Mouse (Mus musculus): Measurements from ENCODE around the gene Ksr1.

The Ksr1 gene

GRCm38 (mm10) chr11:79125775-79126174 is 20.4 kb downstream of the Ksr1 start:
- no peak for DNase-seq (ENCODE audit: extremely low spot score, low spot score)

GRCm38 (mm10) chr11:79122556-79122955 is 23.7 kb downstream of the Ksr1 start:
- no peak for DNase-seq (ENCODE audit: extremely low spot score, low spot score)

DNA sequence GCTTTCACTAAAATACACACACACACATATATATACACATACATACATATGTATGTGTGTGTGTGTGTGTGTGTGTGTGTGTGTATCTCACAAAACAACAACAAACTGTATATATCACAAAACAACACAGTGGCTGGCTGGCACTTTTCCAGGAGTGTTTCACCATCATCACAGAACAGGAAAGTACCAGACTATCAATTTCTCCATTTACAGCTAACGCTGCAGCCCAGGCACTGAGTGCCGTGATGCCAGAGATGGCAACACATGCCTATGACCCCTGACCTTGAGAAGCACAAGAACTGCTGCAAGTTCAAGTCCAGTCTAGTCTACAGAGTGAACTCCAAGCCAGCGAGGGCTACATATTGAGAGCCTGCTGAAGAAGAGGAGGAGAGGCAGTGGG is 26.1 kb downstream of the Ksr1 start:
- DNase-seq (ENCODE audit: extremely low spot score, low spot score) = no peak

DNA sequence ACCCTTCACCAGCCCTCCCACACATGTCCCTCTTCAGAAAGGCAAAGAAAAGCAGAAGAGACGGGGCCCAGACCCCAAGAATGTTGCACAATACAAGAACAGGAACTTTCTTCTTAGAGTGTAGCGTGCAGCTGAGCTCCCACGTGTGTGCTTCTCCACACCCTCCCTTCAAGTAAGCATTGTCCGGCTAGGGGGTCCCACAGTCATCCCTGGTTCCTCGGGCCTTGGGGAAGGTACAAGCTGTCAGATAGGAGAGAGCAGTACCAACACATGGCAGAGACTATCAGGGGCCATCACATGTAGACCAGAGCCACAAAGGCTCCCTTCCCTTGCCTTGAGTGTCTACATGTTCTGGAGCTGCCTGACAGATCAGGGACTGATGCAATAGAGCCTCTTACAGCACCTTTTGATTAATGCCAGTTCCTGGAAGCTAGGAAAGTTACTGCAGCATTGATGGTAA is 27.3 kb downstream of the Ksr1 start:
- no peak for DNase-seq (ENCODE audit: extremely low spot score, low spot score)

DNA sequence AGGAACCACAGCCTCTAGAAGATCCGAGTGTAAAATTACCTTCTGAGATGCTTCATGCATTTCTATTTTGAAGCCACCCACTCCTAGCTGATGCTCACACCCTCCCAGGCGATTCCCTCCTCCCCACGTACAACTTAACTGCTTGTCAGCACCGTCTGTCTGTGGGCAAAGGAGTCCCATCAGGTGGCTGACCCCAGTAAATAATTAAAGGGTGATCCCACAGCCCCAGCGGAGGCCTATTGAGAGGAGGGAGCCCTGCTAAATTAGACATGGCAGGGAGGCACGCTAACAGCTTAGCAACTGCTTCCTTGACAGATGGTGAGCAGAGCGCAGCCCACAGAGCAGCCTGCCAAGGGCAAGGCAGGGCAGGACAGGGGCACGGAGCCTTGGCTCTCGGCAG is 29.5 kb downstream of the Ksr1 start:
- no peak for DNase-seq (ENCODE audit: extremely low spot score, low spot score)

GRCm38 (mm10) chr11:79115659-79116058 is 30.5 kb downstream of the Ksr1 start:
- no peak for DNase-seq (ENCODE audit: extremely low spot score, low spot score)

- no peak for DNase-seq (ENCODE audit: extremely low spot score, low spot score)
Observed at GRCm38 (mm10) chr11:79114061-79114460, 32.1 kb downstream of the Ksr1 start.

DNA sequence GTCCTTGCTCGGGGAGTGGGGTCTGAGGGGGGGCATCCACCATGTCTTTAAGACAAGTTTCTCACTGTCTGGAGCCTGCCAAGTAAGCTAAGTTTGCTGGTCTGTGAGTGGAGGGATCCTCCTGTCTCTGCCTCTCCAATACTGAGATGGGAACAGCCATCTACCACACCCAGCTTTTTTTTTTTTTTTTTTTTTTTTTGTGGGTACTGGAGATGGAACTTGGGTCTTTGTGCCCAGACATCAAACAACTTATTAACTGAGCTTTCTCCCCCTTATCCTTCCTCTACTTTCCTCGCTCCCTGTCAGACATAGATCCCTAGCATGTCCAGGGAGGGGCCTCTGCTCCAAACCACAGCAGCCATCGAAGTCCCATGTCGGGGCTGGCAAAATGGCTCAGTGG is 32.8 kb downstream of the Ksr1 start:
- no peak for DNase-seq (ENCODE audit: extremely low spot score, low spot score)

- DNase-seq (ENCODE audit: extremely low spot score, low spot score) = no peak
Observed at GRCm38 (mm10) chr11:79112559-79113302, 33.5 kb downstream of the Ksr1 start.

GRCm38 (mm10) chr11:79111864-79112558 is 34.2 kb downstream of the Ksr1 start:
- DNase-seq (ENCODE audit: extremely low spot score, low spot score) = no peak

- DNase-seq (ENCODE audit: extremely low spot score, low spot score) = no peak
Observed at GRCm38 (mm10) chr11:79110446-79110845, 35.8 kb downstream of the Ksr1 start.

DNA sequence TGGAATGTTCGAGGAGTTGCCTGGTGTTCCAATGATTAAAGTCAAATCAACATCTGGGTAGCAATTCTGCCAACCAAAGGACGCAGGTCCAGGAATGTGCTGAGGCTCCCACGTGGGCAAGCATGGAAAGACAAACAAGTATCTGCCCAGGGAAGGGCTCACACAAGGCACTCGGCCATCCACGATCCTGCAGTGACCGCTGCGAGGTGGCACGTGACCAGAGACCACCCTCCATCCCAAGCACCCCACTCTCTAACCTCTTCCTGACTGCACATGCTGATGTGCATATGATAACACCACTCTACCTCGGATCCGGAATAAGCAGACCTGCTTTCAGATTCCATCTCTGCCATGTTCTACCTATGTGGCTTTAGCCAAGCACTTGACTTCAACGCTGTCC is 38.3 kb downstream of the Ksr1 start:
- DNase-seq (ENCODE audit: extremely low spot score, low spot score) = no peak

DNA sequence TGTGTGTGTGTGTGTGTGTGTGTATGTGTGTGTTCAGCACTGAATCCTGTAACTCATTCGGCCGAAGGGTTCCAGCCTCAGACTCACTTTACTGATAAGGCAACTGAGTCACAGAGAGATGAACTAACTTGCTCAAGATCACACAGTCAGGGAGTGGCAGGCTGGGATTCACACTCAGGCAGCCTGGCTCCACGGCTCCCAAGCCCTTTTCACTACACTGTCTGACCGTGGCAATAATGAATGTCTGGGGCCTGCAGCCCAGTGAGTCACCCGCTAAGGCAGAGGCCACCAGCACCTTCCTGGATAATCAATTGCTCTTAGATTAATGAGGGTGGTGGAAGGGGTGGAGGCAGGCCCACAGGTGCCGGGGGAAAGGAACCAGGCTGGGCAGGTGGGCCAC is 41.2 kb downstream of the Ksr1 start:
- no peak for DNase-seq (ENCODE audit: extremely low spot score, low spot score)

- no peak for DNase-seq (ENCODE audit: extremely low spot score, low spot score)
Observed at GRCm38 (mm10) chr11:79104538-79104937, 41.7 kb downstream of the Ksr1 start.

GRCm38 (mm10) chr11:79104096-79104495 is 42.1 kb downstream of the Ksr1 start:
- DNase-seq (ENCODE audit: extremely low spot score, low spot score) = no peak

DNA sequence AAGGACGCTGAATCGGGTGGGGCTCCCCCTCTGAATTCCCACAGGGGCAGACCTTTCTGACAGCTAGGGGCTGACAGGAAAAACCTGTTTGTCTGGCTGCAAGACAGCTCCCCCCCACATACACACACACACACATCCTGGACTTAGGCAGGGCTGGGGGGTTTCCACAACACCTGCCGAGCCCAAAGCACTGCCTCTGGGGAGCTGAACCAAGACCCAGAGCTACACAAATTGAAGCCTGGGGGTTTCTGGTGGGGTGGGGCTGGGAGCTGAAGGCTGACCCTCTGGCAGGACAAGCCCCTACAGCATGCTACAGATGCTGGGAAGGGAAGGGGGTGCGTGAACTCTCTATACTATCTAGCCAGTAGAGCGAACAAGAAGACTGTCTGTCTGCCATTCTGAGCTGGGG is 42.7 kb downstream of the Ksr1 start:
- no peak for DNase-seq (ENCODE audit: extremely low spot score, low spot score)

GRCm38 (mm10) chr11:79102280-79102679 is 43.9 kb downstream of the Ksr1 start:
- no peak for DNase-seq (ENCODE audit: extremely low spot score, low spot score)

DNA sequence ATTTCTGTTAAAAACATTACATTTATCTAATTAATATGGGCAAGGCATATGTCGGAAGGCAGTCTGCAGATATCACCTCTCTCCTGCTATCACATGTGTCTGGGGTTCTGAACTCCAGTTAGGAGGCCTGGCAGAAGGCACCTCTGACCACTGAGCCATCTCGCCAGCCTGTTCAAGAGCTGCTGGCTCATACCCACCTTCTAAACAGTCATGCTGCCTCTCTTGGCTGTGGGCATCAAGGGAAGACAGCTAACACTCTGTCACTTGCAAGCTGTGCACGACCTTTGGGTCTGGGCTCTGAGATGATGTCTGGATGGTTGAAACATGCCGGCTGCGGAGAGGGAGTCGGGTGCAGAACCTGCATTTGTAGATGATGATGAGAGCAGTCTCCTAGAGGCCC is 44.6 kb downstream of the Ksr1 start:
- no peak for DNase-seq (ENCODE audit: extremely low spot score, low spot score)

GRCm38 (mm10) chr11:79099032-79099431 is 47.2 kb downstream of the Ksr1 start:
- DNase-seq (ENCODE audit: extremely low spot score, low spot score) = no peak

DNA sequence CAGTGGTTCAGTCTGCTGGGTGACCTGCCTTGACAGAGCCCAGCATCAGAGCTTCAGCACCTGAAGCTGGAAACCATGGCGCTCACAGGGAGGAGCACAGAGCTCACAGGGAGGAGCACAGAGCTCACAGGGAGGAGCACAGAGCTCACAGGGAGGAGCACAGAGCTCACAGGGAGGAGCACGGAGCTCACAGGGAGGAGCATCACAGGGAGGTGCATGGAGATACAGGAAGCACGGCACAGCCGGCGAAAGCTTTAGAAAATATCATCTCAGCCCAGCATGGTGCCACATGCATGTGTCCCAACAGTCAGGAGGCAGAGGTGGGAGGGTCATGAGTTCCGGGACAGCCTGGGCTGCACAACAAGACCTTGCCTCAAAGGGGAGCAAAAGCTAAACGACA is 48.5 kb downstream of the Ksr1 start:
- DNase-seq (ENCODE audit: extremely low spot score, low spot score) = no peak

DNA sequence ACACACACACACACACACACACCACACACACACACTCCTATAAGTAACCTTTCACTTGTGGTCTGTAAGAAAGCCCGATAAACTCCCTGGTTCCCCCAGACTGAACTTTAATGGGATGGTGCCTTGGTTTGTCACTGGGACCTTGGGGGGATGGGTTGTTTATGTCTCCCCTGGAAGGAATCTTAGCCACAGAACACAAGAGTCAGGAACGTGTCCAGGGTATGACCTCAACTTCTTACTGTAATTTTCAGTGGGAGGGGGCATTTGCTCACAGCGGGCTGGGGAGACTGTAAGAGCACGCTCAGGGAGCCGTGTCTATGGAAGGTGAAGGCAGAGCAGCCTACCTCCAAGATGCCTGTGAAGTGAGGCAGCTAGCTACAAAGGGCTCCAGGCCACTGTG is 49.5 kb downstream of the Ksr1 start:
- no peak for DNase-seq (ENCODE audit: extremely low spot score, low spot score)

- DNase-seq (ENCODE audit: extremely low spot score, low spot score) = peak; percentile 38
Observed at GRCm38 (mm10) chr11:79095713-79096112, 50.5 kb downstream of the Ksr1 start.

DNA sequence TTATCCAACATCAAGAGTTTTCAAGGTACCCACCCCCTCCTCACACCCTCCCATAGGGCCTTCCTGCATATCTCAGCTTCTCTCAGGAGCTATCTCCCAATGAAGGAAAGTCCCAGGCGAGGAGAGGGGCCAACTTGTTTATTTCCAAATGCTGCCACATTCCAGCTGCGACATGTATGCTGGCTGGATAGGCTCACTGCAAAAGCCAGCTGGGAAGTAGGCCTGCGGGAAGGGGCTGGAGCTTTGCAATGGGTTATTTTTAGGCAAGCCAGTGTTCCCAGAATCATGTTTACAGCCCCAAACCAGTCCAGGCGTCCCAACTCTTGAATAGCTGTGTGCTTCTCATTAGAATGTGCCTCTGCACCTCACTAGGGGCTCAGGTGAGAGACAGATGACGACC is 51.5 kb downstream of the Ksr1 start:
- DNase-seq (ENCODE audit: extremely low spot score, low spot score) = no peak

Measured in neural tube, embryonic 10.5 days (tissue).